Mouse (Mus musculus): ENCODE measurements around the gene Tmem94.

DNA sequence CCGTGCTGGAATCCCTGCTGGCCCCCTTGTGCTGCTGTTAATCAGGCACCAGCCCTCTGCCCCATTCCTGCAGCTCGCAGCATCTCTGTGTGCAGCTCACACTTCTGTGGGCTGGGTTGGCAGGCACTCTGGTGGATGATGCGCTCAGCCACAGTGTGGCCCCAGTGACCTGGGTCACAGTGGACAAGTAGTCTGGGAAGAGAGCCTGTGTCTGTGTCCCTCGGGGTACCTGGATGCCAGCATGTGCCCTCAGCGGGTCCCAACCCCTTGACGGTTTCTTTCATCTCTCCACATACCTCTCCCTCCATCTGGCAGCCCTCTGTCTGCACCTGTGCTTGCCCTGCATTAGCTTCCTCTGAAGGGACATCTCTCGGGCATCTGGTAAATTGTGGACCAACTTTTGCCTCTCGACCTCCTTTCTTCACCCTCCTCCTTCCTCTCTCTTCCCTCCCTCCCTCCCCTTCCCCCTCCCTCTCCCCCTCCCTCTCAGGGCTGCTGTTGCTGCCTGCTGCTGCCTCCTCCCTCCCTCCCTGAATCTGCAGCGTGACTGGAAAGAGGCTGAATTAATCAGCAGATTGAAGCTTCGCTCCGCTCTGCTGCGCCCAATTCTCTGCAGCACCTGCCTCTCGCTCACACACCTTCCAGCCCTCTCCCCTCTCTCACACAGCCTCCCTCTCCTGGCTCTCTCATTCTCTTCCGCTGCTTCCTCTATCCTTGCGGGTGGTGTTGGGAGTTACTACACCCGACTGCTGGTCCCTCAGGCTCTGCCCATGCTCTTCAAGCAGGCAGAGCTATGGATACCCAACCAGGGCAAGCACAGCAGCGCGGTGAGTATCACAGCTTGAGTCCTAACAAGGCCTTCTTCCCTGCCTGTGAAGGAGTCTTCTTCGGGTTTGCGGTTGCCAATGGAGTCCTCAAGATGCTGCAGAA lies 15.2 kb downstream of the Tmem94 start:
- TF ChIP-seq GATA1 (IDR thresholded peaks at IDR 0.05; ENCODE audit: borderline replicate concordance, low read length) (no peak), FLI1 (IDR thresholded peaks at IDR 0.05; ENCODE audit: low read length) (no peak)

Measured in megakaryocyte, embryonic 14.5 days (primary cell).